Mouse (Mus musculus): ENCODE results near the gene Hoxc12. TPM values are rescaled to one million over a fixed set of nuclear protein-coding genes. Genes with fewer than 3 reads are reported as not detected.

Gene Hoxc12
- not detected in 2 replicates for polyA plus RNA-seq (2012; rRNA removed)

- H3K27me3 ChIP-seq (ENCODE audit: control insufficient read depth, insufficient read depth, low read length), result peaks cover 12% of the 10 kb centered on the region
- peaks cover 8% of the 10 kb centered on the region for H3K4me1 ChIP-seq (ENCODE audit: control insufficient read depth, insufficient read depth, low read length)
- peak within 1 kb of the TSS; percentile 21 for H3K4me3 ChIP-seq (ENCODE audit: control insufficient read depth, low read depth, low read length)
- TF ChIP-seq POLR2A (IDR thresholded peaks at IDR 0.05; ENCODE audit: control insufficient read depth, low read depth, low read length), result no peak
- no peak for TF ChIP-seq CTCF (IDR thresholded peaks at IDR 0.05; ENCODE audit: control insufficient read depth, insufficient read depth, insufficient replicate concordance, low read depth, low read length)
- no peaks in the 10 kb centered on the region for H3K36me3 ChIP-seq (ENCODE audit: control insufficient read depth, insufficient read depth, low read length)
- H3K27ac ChIP-seq (ENCODE audit: control insufficient read depth, insufficient read depth, low read depth, low read length), result no peak within 1 kb of the TSS
These were observed at the start of gene Hoxc12 for GRCm38 (mm10) chr15:102936279-102936972. Hoxc12 (plus strand) TSS chr15:102936757.

- Histone ChIP-seq H3K27ac (ENCODE audit: control insufficient read depth, insufficient read depth, low read depth, low read length) (no peak overlapping the region), H3K36me3 (ENCODE audit: control insufficient read depth, insufficient read depth, low read length) (no peaks in the 10 kb centered on the region), H3K4me1 (ENCODE audit: control insufficient read depth, insufficient read depth, low read length) (no peaks in the 10 kb centered on the region), H3K27me3 (ENCODE audit: control insufficient read depth, insufficient read depth, low read length) (no peaks in the 10 kb centered on the region), H3K4me3 (ENCODE audit: control insufficient read depth, low read depth, low read length) (no peak overlapping the region)
- TF ChIP-seq CTCF (IDR thresholded peaks at IDR 0.05; ENCODE audit: control insufficient read depth, insufficient read depth, insufficient replicate concordance, low read depth, low read length) (no peak), POLR2A (IDR thresholded peaks at IDR 0.05; ENCODE audit: control insufficient read depth, low read depth, low read length) (no peak)
These were observed 41.4 kb upstream of the Hoxc12 start for GRCm38 (mm10) chr15:102895115-102895514.

GRCm38 (mm10) chr15:102904946-102905345 lies 31.6 kb upstream of the Hoxc12 start:
- H3K36me3 ChIP-seq (ENCODE audit: control insufficient read depth, insufficient read depth, low read length), result no peaks in the 10 kb centered on the region
- no peak for TF ChIP-seq POLR2A (IDR thresholded peaks at IDR 0.05; ENCODE audit: control insufficient read depth, low read depth, low read length)
- TF ChIP-seq CTCF (IDR thresholded peaks at IDR 0.05; ENCODE audit: control insufficient read depth, insufficient read depth, insufficient replicate concordance, low read depth, low read length), result no peak
- H3K27me3 ChIP-seq (ENCODE audit: control insufficient read depth, insufficient read depth, low read length), result peaks cover 2% of the 10 kb centered on the region; the same call in 1 of the 2 replicates
- H3K4me1 ChIP-seq (ENCODE audit: control insufficient read depth, insufficient read depth, low read length), result no peaks in the 10 kb centered on the region; the same call in 1 of the 2 replicates
- H3K27ac ChIP-seq (ENCODE audit: control insufficient read depth, insufficient read depth, low read depth, low read length), result no peak overlapping the region
- no peak overlapping the region for H3K4me3 ChIP-seq (ENCODE audit: control insufficient read depth, low read depth, low read length)

GRCm38 (mm10) chr15:102909536-102909935 lies 27.0 kb upstream of the Hoxc12 start:
- Histone ChIP-seq H3K27ac (ENCODE audit: control insufficient read depth, insufficient read depth, low read depth, low read length) (no peak overlapping the region), H3K4me1 (ENCODE audit: control insufficient read depth, insufficient read depth, low read length) (peaks cover 8% of the 10 kb centered on the region), H3K36me3 (ENCODE audit: control insufficient read depth, insufficient read depth, low read length) (no peaks in the 10 kb centered on the region), H3K27me3 (ENCODE audit: control insufficient read depth, insufficient read depth, low read length) (peaks cover 5% of the 10 kb centered on the region; the same call in 1 of the 2 replicates), H3K4me3 (ENCODE audit: control insufficient read depth, low read depth, low read length) (no peak overlapping the region)
- no peak for TF ChIP-seq POLR2A (IDR thresholded peaks at IDR 0.05; ENCODE audit: control insufficient read depth, low read depth, low read length)
- TF ChIP-seq CTCF (IDR thresholded peaks at IDR 0.05; ENCODE audit: control insufficient read depth, insufficient read depth, insufficient replicate concordance, low read depth, low read length), result no peak

- Histone ChIP-seq H3K4me3 (ENCODE audit: control insufficient read depth, low read depth, low read length) (peak overlapping the region; percentile 32), H3K4me1 (ENCODE audit: control insufficient read depth, insufficient read depth, low read length) (peaks cover 8% of the 10 kb centered on the region), H3K27me3 (ENCODE audit: control insufficient read depth, insufficient read depth, low read length) (peaks cover 5% of the 10 kb centered on the region; the same call in 1 of the 2 replicates), H3K36me3 (ENCODE audit: control insufficient read depth, insufficient read depth, low read length) (no peaks in the 10 kb centered on the region), H3K27ac (ENCODE audit: control insufficient read depth, insufficient read depth, low read depth, low read length) (no peak overlapping the region)
- TF ChIP-seq CTCF (IDR thresholded peaks at IDR 0.05; ENCODE audit: control insufficient read depth, insufficient read depth, insufficient replicate concordance, low read depth, low read length), result no peak
- no peak for TF ChIP-seq POLR2A (IDR thresholded peaks at IDR 0.05; ENCODE audit: control insufficient read depth, low read depth, low read length)
These were observed 26.5 kb upstream of the Hoxc12 start for GRCm38 (mm10) chr15:102910038-102910437.

- Histone ChIP-seq H3K27ac (ENCODE audit: control insufficient read depth, insufficient read depth, low read depth, low read length) (no peak overlapping the region), H3K4me3 (ENCODE audit: control insufficient read depth, low read depth, low read length) (no peak overlapping the region; the same call in 1 of the 2 replicates), H3K36me3 (ENCODE audit: control insufficient read depth, insufficient read depth, low read length) (no peaks in the 10 kb centered on the region), H3K27me3 (ENCODE audit: control insufficient read depth, insufficient read depth, low read length) (peaks cover 5% of the 10 kb centered on the region; the same call in 1 of the 2 replicates), H3K4me1 (ENCODE audit: control insufficient read depth, insufficient read depth, low read length) (peaks cover 8% of the 10 kb centered on the region)
- TF ChIP-seq CTCF (IDR thresholded peaks at IDR 0.05; ENCODE audit: control insufficient read depth, insufficient read depth, insufficient replicate concordance, low read depth, low read length) (no peak), POLR2A (IDR thresholded peaks at IDR 0.05; ENCODE audit: control insufficient read depth, low read depth, low read length) (no peak)
These were observed 26.0 kb upstream of the Hoxc12 start for GRCm38 (mm10) chr15:102910496-102911095.

- peaks cover 5% of the 10 kb centered on the region; the same call in 1 of the 2 replicates for H3K27me3 ChIP-seq (ENCODE audit: control insufficient read depth, insufficient read depth, low read length)
These were observed 23.4 kb upstream of the Hoxc12 start for GRCm38 (mm10) chr15:102913038-102913585.

More at GRCm38 (mm10) chr15:102913038-102913585, 23.4 kb upstream of the Hoxc12 start:
- no peak overlapping the region; the same call in 1 of the 2 replicates for H3K4me3 ChIP-seq (ENCODE audit: control insufficient read depth, low read depth, low read length)
- TF ChIP-seq POLR2A (IDR thresholded peaks at IDR 0.05; ENCODE audit: control insufficient read depth, low read depth, low read length) (no peak), CTCF (IDR thresholded peaks at IDR 0.05; ENCODE audit: control insufficient read depth, insufficient read depth, insufficient replicate concordance, low read depth, low read length) (no peak)
- H3K36me3 ChIP-seq (ENCODE audit: control insufficient read depth, insufficient read depth, low read length), result no peaks in the 10 kb centered on the region
- H3K27ac ChIP-seq (ENCODE audit: control insufficient read depth, insufficient read depth, low read depth, low read length), result no peak overlapping the region
- H3K4me1 ChIP-seq (ENCODE audit: control insufficient read depth, insufficient read depth, low read length), result peaks cover 8% of the 10 kb centered on the region

Data from testis, adult 2 months (tissue).